Mouse (Mus musculus): ENCODE data around the gene Filip1l.

DNA sequence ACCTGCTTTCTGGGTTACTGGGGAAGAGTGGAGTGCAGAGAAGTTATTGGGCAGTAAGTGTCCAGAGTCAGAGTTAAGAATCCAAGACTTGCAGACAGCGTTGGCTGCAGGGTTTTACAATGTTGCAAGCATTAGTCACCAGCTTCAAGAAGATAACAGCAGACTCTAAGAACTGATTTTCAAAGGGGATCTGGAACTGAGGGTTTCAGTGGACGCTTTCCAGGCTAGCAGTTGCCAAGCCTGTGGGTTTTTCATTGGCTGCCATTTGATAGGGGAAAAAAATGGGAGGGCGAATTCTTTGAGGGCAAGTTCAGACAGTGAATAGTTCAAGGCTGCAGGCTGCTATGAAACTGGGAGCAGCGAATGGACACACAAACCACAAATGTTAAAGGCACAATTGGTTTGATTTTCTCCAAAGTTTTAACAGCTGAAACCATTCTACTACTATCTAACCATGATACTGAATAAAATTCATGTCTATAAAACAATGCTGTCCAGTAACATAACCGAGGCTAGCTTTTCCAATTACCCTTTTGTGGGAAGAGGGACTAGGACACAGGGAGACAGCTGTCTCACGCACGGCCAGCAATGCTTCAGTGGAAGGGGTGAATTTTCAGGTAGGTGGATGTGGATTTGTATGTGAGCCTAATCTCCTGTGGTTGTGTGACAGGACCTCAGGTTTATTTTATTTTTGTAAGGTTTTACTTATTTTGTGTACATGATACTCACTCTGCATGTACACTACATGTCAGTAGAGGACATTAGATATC is 74.8 kb downstream of the Filip1l start:
- TF ChIP-seq POLR2A (IDR thresholded peaks at IDR 0.05; ENCODE audit: low read depth, low read length) (no peak), CTCF (conservative IDR thresholded peaks at IDR 0.05; ENCODE audit: insufficient read depth, insufficient read length, low read depth, low read length) (no peak)

Measured in kidney, adult 2 months (tissue).